Mouse (Mus musculus) hindbrain, embryonic 16.5 days (tissue): Measurements from ENCODE around the gene Ddx52. TPM values are rescaled to one million over a fixed set of nuclear protein-coding genes. Genes with fewer than 3 reads are reported as not detected.

Experiments
- ATAC-seq: fragments of 200-750 bp; cut with Nextera tagmentation; 2 replicates; pipeline ENCODE4 v1.8.0; 2017; ENCODE audit warnings: moderate TSS enrichment, moderate library complexity
- H3K27ac ChIP-seq: fragments of 300-500 bp; sonication (generic); 2 replicates; pipeline ENCODE4 v1.5.1; 2014; ENCODE audit warnings: low read depth, mild to moderate bottlenecking, control low read depth, low read length, moderate library complexity
- H3K27me3 ChIP-seq: fragments of 300-500 bp; sonication (generic); replicated peaks from 2 replicates; pipeline ENCODE4 v1.6.1; 2014; ENCODE audit warnings: low read length; ENCODE audit not compliant: control insufficient read depth, insufficient read depth
- H3K36me3 ChIP-seq: fragments of 300-500 bp; sonication (generic); 2 replicates; pipeline ENCODE4 v1.6.1; 2014; ENCODE audit warnings: mild to moderate bottlenecking, low read length, moderate library complexity, mixed read lengths; ENCODE audit not compliant: control insufficient read depth, insufficient read depth
- H3K4me1 ChIP-seq: fragments of 300-500 bp; sonication (generic); 2 replicates; pipeline ENCODE4 v1.6.1; 2014; ENCODE audit warnings: low read depth, low read length; ENCODE audit not compliant: control insufficient read depth, insufficient read depth
- H3K4me2 ChIP-seq: fragments of 300-500 bp; sonication (generic); 2 replicates; pipeline ENCODE4 v1.6.1; 2014; ENCODE audit warnings: mild to moderate bottlenecking, low read length, control low read depth, moderate library complexity
- H3K4me3 ChIP-seq: fragments of 300-500 bp; sonication (generic); 2 replicates; pipeline ENCODE4 v1.5.1; 2014; ENCODE audit warnings: mild to moderate bottlenecking, low read length, control low read depth, moderate library complexity
- H3K9ac ChIP-seq: fragments of 300-500 bp; sonication (generic); 2 replicates; pipeline ENCODE4 v1.6.1; 2014; ENCODE audit warnings: low read depth, mild to moderate bottlenecking, control low read depth, low read length, moderate library complexity
- H3K9me3 ChIP-seq: fragments of 300-500 bp; sonication (generic); 2 replicates; pipeline ENCODE4 v1.6.1; 2014; ENCODE audit warnings: mild to moderate bottlenecking, low read length, moderate library complexity; ENCODE audit not compliant: control insufficient read depth
- WGBS: fragments of 180-500 bp; shearing (Covaris S2); extraction: QIAGEN DNeasy Blood & Tissue Kit; methylation state at CpG from one replicate; pipeline ENCODE4 v1.1.7; 2014; 5-methylcytosine and 5-hydroxymethylcytosine counted together
- polyA plus RNA-seq: library from polyadenylated mRNA; unstranded; fragments of >200 nt; fragmentation: Nextera tagmentation; extraction: Ambion mirVana; gene quantifications from 2 replicates; pipeline ENCODE4 v1.2.1, GENCODE M21; 2015

Ddx52 gene
- 19.4 and 20.7 TPM in 2 replicates for polyA plus RNA-seq

DNA sequence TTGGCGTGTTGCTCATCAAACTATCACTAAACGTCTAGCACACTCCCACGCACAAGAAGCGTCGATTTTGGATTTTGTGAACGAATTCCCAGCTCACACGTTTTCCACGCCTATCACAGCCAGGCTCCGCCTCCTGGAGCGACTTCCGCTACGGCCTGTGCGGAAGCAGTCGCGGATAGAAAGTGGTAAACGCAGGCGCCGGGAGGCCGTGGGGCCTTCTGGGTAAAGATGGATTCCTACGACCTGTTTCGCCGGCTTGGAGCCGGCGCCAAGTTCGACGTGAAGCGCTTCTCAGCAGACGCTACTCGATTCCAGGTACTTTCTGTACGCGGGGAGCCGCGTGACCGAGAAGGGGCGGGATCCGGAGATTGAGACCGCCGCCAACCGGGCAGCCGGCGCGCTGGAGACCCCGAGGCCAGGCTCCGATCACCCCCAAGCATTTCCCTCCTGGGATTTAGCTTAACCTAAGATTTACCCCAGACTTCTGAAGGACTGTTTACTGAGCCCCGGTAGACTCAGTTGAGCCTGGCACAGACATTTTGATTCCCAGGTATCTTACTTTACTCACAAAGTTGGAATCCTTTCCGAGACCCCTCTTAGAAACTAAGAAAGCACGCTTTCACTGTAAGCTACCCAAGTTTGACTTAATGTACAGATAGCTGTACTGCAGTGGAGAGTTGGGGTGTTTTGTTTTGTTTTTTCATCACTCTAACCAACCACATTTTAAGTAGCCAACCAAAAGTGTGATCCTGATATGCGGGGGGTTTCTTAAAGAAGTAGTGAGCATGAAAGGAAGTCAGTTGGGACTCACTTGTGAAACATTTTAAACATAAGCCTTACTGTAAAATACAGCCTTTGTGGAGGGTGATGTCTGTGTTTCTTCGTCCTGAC lies at the start of gene Ddx52:
Gene Ddx52 (plus strand): TSS at position 113 of the 891 bp plus-strand sequence.
- Histone ChIP-seq H3K36me3 (peaks cover 16% of the 10 kb centered on the region), H3K27ac (peak within 1 kb of the TSS; percentile 67), H3K4me1 (peaks cover 11% of the 10 kb centered on the region), H3K4me2 (peak within 1 kb of the TSS; percentile 71), H3K4me3 (peak within 1 kb of the TSS; percentile 77), H3K9ac (peak within 1 kb of the TSS; percentile 77), H3K27me3 (0 out of 2 replicates have a peak, but pooled peaks cover 3% of the 10 kb centered on the region), H3K9me3 (no peaks in the 10 kb centered on the region)
- 2% methylated on average over 49 of the region's 49 CpGs for WGBS
- ATAC-seq: peak; percentile 98

DNA sequence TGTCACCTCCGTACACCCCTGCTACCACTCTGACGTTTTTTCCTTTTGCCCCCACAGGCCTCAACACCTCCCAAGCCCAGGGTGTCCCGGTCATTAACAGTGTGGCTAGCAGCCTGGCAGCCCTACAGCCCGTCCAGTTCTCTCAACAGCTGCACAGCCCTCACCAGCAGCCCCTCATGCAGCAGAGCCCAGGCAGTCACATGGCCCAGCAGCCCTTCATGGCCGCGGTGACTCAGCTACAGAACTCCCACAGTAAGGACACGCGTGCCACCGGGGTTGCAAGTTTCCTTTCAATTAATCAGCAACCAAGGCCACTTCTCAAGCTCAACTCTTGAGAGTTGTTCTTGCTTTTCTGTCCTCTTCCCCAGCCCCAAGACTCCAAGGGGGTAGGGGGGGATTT lies 48.5 kb upstream of the Ddx52 start:
- H3K9me3 ChIP-seq: no peaks in the 10 kb centered on the region
- no peaks in the 10 kb centered on the region for H3K4me1 ChIP-seq
- ATAC-seq: no peak
- no peak overlapping the region for H3K4me3 ChIP-seq
- 85% methylated on average over 9 of the region's 9 CpGs for WGBS
- H3K4me2 ChIP-seq: no peak overlapping the region
- H3K9ac ChIP-seq: no peak overlapping the region
- H3K27me3 ChIP-seq: no peaks in the 10 kb centered on the region
- H3K36me3 ChIP-seq: no peaks in the 10 kb centered on the region
- no peak overlapping the region for H3K27ac ChIP-seq

DNA sequence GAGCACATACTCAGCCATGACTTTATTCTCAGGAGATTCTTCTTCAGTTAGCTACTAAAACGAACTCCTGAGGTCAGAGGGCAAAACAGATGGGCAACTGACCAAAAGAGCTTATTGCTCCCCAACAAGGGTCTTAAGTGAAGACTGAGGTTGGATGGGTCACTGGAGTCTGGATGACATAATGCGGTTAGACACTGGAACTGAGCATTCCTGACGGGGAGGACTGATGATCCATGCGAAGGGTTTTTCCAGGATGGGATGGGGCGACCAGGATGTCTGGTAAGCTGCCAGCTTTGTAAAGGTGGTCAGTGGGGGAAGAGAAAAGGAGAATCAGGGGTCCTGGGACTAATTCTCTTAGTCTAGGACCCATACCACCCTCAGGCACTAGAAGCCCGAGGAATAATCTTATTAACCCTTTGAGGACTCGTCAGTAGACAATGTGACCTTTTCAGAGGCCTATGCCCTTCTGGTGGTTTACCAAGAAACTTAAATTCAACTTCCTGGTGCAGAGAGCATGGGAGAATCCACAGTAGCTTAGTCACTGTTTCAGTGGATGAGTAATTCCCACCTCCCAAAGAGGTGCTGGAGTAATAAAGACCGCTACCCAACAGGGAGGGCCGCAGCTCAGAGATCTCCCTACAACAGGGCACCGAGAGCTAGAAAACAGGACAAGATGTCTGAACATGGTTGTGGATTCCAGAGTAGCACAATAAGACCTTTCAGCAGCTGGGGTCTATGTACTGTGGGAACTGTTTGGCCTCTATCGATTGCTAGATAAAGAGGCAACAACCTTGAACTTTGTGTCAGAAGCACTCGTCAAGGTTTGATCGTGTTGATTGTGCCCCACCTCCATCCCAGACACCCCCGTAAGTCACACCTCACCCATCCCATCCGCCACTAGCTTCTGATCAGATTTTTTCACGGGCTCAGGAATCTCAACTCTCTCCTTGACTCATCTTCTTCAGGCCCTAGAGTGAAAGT lies 45.1 kb upstream of the Ddx52 start:
- no peak overlapping the region for H3K4me2 ChIP-seq
- 89% methylated on average over 16 of the region's 16 CpGs for WGBS
- H3K9ac ChIP-seq: no peak overlapping the region
- no peak overlapping the region for H3K4me3 ChIP-seq
- H3K9me3 ChIP-seq: no peaks in the 10 kb centered on the region
- no peaks in the 10 kb centered on the region for H3K36me3 ChIP-seq
- no peaks in the 10 kb centered on the region for H3K27me3 ChIP-seq
- H3K4me1 ChIP-seq: no peaks in the 10 kb centered on the region
- H3K27ac ChIP-seq: no peak overlapping the region
- ATAC-seq: no peak

- H3K4me3 ChIP-seq: no peak overlapping the region
- no peaks in the 10 kb centered on the region for H3K27me3 ChIP-seq
- no peak overlapping the region for H3K4me2 ChIP-seq
- 81% methylated on average over 7 of the region's 7 CpGs for WGBS
- H3K9ac ChIP-seq: no peak overlapping the region
- no peak for ATAC-seq
- H3K27ac ChIP-seq: no peak overlapping the region
- H3K9me3 ChIP-seq: no peaks in the 10 kb centered on the region
- H3K36me3 ChIP-seq: no peaks in the 10 kb centered on the region
- no peaks in the 10 kb centered on the region for H3K4me1 ChIP-seq
Measured at GRCm38 (mm10) chr11:83897569-83897968, 44.3 kb upstream of the Ddx52 start.

DNA sequence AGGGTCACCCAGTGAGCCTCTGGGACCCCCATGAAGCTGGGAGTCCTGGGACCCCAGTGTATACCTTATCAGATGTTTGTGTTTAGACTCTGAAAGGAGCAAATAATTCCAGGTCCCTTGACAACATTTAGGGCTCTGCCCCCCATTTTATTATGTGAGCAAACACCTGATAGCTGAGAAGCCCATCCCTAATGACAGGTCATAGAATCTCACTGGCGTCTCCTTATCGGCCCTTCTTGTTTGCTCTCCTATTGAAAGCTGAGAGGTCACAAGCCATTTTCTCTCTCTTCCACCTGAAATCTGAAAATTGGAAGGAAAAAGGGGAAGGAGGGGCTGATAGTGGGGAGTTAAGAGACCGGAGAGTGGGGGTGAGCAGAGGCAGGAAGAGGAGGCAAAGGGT lies 39.0 kb upstream of the Ddx52 start:
- no peak overlapping the region for H3K4me3 ChIP-seq
- no peak overlapping the region for H3K4me2 ChIP-seq
- WGBS: 92% methylated on average over 3 of the region's 3 CpGs
- H3K9me3 ChIP-seq: no peaks in the 10 kb centered on the region
- H3K36me3 ChIP-seq: no peaks in the 10 kb centered on the region
- H3K27me3 ChIP-seq: no peaks in the 10 kb centered on the region
- ATAC-seq: no peak
- H3K27ac ChIP-seq: no peak overlapping the region
- no peaks in the 10 kb centered on the region for H3K4me1 ChIP-seq
- no peak overlapping the region for H3K9ac ChIP-seq

DNA sequence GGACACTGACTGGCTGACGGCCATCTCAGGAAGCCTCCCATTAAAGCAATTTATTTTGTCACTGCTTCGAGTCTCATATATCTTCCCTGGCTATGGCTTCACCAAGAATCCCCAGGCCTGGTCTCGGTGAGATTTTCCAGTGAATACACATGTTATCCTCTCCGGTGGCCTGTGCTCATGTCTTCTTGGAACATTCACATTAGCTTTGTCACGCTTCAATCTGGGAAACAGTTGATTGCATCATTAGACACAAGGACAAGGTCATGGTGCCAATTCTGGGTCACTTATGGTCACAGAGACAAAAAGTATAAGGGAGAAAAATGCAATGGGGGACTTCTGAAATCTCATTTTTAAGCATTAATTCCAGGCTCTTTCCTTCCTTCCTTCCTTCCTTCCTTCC lies 36.1 kb upstream of the Ddx52 start:
- Histone ChIP-seq H3K27me3 (no peaks in the 10 kb centered on the region), H3K4me3 (no peak overlapping the region), H3K9ac (no peak overlapping the region), H3K4me2 (no peak overlapping the region), H3K9me3 (no peaks in the 10 kb centered on the region), H3K36me3 (no peaks in the 10 kb centered on the region), H3K4me1 (no peaks in the 10 kb centered on the region), H3K27ac (no peak overlapping the region)
- no peak for ATAC-seq
- 59% methylated on average over 5 of the region's 5 CpGs for WGBS

DNA sequence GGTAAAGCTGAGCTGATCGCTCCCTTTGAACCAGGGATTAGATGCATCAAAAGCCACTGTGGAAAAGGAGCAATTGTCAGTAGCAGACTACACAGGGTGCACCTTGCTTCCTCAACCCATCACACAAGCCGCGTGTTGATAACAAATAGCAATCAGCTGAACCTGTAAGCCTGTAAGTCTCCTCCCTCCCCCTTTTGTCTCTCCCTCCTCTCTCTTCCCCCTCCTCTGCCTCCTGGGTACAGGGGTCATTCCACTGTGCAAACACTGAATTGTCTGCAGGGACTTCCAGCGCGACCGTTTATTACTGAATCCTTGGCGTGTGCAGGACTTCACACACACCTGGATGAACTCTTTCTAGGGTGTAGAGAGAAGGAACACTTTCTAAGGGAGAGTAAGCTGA lies 33.5 kb upstream of the Ddx52 start:
- Histone ChIP-seq H3K4me3 (no peak overlapping the region), H3K4me2 (no peak overlapping the region), H3K27ac (no peak overlapping the region), H3K27me3 (no peaks in the 10 kb centered on the region), H3K9me3 (no peaks in the 10 kb centered on the region), H3K9ac (no peak overlapping the region), H3K36me3 (no peaks in the 10 kb centered on the region), H3K4me1 (no peaks in the 10 kb centered on the region)
- WGBS: 19% methylated on average over 7 of the region's 7 CpGs
- no peak for ATAC-seq

GRCm38 (mm10) chr11:83913824-83914311 lies 28.0 kb upstream of the Ddx52 start:
- H3K27me3 ChIP-seq: no peaks in the 10 kb centered on the region
- no peaks in the 10 kb centered on the region for H3K9me3 ChIP-seq
- no peak overlapping the region for H3K27ac ChIP-seq
- H3K9ac ChIP-seq: no peak overlapping the region
- WGBS: 73% methylated on average over 8 of the region's 8 CpGs
- no peak for ATAC-seq
- no peaks in the 10 kb centered on the region for H3K36me3 ChIP-seq
- no peak overlapping the region for H3K4me3 ChIP-seq
- H3K4me2 ChIP-seq: no peak overlapping the region
- no peaks in the 10 kb centered on the region for H3K4me1 ChIP-seq

- no peak overlapping the region for H3K27ac ChIP-seq
- no peak overlapping the region for H3K4me3 ChIP-seq
- 88% methylated on average over 4 of the region's 4 CpGs for WGBS
- H3K9me3 ChIP-seq: no peaks in the 10 kb centered on the region
- H3K36me3 ChIP-seq: no peaks in the 10 kb centered on the region
- ATAC-seq: no peak
- no peaks in the 10 kb centered on the region for H3K4me1 ChIP-seq
- no peaks in the 10 kb centered on the region for H3K27me3 ChIP-seq
- no peak overlapping the region for H3K4me2 ChIP-seq
- no peak overlapping the region for H3K9ac ChIP-seq
Measured at GRCm38 (mm10) chr11:83914501-83914900, 27.4 kb upstream of the Ddx52 start.
